Mouse (Mus musculus) myocyte (in vitro differentiated cells): ENCODE data around the gene Rasgrf1. TPM values are rescaled to one million over a fixed set of nuclear protein-coding genes. Genes with fewer than 3 reads are reported as not detected.

Experiments
- H3K27me3 ChIP-seq: one replicate; pipeline ENCODE4 v1.6.1; 2011; ENCODE audit not compliant: control insufficient read depth, insufficient read depth, insufficient read length
- H3K36me3 ChIP-seq: one replicate; pipeline ENCODE4 v1.6.1; 2011; ENCODE audit not compliant: control insufficient read depth, insufficient read depth
- H3K4me2 ChIP-seq: one replicate; pipeline ENCODE4 v1.6.1; 2011; ENCODE audit warnings: low read depth, control low read depth
- H3K4me3 ChIP-seq: one replicate; pipeline ENCODE4 v1.5.1; 2011; ENCODE audit warnings: mild to moderate bottlenecking, control low read depth, moderate library complexity
- H3K79me2 ChIP-seq: one replicate; pipeline ENCODE4 v1.6.1; 2011; ENCODE audit not compliant: control insufficient read depth, insufficient read depth
- H3ac ChIP-seq: one replicate; pipeline ENCODE4 v1.6.1; 2011; ENCODE audit not compliant: control insufficient read depth, insufficient read length
- CEBPB ChIP-seq: IDR thresholded peaks from 2 replicates; pipeline ENCODE4 v1.6.1; 2011; ENCODE audit warnings: mild to moderate bottlenecking, moderate library complexity; ENCODE audit not compliant: poor library complexity, insufficient read depth, severe bottlenecking
- E2F4 ChIP-seq: IDR thresholded peaks from one replicate; pipeline ENCODE4 v1.6.1; 2011; ENCODE audit warnings: mild to moderate bottlenecking, control low read depth, moderate library complexity; ENCODE audit not compliant: insufficient read depth
- MAX ChIP-seq: IDR thresholded peaks from one replicate; pipeline ENCODE4 v1.6.1; 2011; ENCODE audit warnings: low read depth, mild to moderate bottlenecking, control low read depth
- MYOD1 ChIP-seq, 3 experiments: IDR thresholded peaks; one replicate each; pipeline ENCODE4 v1.6.1; 2011; ENCODE audit warnings: control low read depth in 2 of 3, low read depth in 2 of 3, mild to moderate bottlenecking in 2 of 3, moderate library complexity in 1 of 3; ENCODE audit not compliant: insufficient read length in 2 of 3, control insufficient read depth in 1 of 3
- MYOG ChIP-seq, 3 experiments: IDR thresholded peaks; one replicate each; pipeline ENCODE4 v1.6.1; 2011; ENCODE audit warnings: control low read depth in 2 of 3, low read depth in 2 of 3, mild to moderate bottlenecking in 2 of 3; ENCODE audit not compliant: insufficient read length in 2 of 3, control insufficient read depth in 1 of 3, insufficient read depth in 1 of 3
- POLR2A ChIP-seq: IDR thresholded peaks from one replicate; pipeline ENCODE4 v1.6.1; 2011; ENCODE audit warnings: low read depth, mild to moderate bottlenecking, control low read depth, moderate library complexity; ENCODE audit not compliant: insufficient read length
- POLR2AphosphoS2 ChIP-seq: IDR thresholded peaks from one replicate; pipeline ENCODE4 v1.6.1; 2011; ENCODE audit warnings: low read depth, control low read depth; ENCODE audit not compliant: insufficient read length
- REST ChIP-seq: IDR thresholded peaks from one replicate; pipeline ENCODE4 v1.6.1; 2011; ENCODE audit warnings: mild to moderate bottlenecking, control low read depth, moderate library complexity; ENCODE audit not compliant: insufficient read depth, insufficient read length
- SRF ChIP-seq: IDR thresholded peaks from one replicate; pipeline ENCODE4 v1.6.1; 2011; ENCODE audit warnings: low read depth; ENCODE audit not compliant: control insufficient read depth, insufficient read length
- TCF12 ChIP-seq: IDR thresholded peaks from one replicate; pipeline ENCODE4 v1.6.1; 2011; ENCODE audit warnings: mild to moderate bottlenecking, control low read depth; ENCODE audit not compliant: poor library complexity, insufficient read depth, severe bottlenecking
- TCF3 ChIP-seq: IDR thresholded peaks from one replicate; pipeline ENCODE4 v1.6.1; 2011; ENCODE audit warnings: low read depth, control low read depth; ENCODE audit not compliant: insufficient read length
- USF1 ChIP-seq: IDR thresholded peaks from one replicate; pipeline ENCODE4 v1.6.1; 2011; ENCODE audit warnings: low read depth, mild to moderate bottlenecking, control low read depth, moderate library complexity
- polyA plus RNA-seq: library from polyadenylated mRNA; unstranded; fragments of >200 nt; fragmentation: generic; extraction: Trizol; gene quantifications from one replicate; pipeline ENCODE4 v1.2.1, GENCODE M21; 2012; ENCODE audit warnings: missing spikeins

Rasgrf1 gene
- polyA plus RNA-seq = not detected

DNA sequence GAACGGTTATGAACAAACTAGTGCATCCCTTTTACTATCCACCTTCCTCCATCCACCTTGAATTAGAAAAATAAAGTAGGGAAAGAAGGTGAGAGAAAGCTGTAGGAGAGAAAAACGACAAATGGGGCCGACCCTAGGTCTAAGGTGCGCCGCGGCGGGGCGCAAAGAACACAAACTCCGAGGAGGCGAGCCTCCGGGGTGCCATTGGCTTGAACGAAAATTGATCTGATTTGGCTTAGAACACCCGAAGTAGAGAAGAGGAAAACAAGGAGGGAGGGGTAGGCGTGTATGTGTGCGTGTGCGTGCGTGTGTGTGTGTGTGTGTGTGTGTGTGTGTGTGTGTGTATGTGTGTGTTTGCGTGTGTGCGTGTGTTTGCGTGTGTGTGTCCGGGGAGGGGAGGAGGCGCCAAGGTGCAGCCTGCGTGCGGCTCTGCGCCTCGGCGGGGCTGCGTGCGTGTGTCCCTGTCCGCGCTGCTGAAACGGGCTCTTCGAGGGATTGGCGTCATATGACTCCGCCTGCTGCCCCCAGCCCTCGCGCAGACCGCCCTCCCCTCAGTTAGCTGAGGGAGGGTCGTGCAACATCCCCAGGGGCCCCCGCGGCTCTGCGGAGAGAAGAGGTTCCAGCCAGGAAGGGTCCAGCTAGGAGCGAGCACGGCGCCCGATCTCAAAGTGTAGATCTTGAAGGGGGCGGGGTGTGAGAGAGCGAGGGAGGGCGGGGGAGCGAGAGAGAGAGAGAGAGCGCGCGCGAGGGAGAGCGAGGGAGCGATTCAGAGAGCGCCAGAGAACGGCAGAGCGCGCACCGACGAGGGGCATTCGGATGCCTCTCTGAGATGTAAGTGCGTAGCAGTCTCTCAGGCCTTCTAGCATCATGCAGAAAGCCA, at the start of gene Rasgrf1:
Gene Rasgrf1, plus strand, starts transcription at position 778 of the 880 bp plus-strand sequence.
- Histone ChIP-seq H3K27me3 (peaks cover 5% of the 10 kb centered on the region), H3K4me3 (no peak within 1 kb of the TSS), H3K36me3 (no peaks in the 10 kb centered on the region), H3K79me2 (no peaks in the 10 kb centered on the region), H3K4me2 (no peak within 1 kb of the TSS), H3ac (no peak within 1 kb of the TSS)
- TF ChIP-seq POLR2AphosphoS2 (no peak), MYOD1 (IDR thresholded peaks at IDR 0.05; ENCODE audit: control insufficient read depth in 1 of 3, insufficient read length in 2 of 3, low read depth in 2 of 3) (no peak), CEBPB (no peak), SRF (no peak), TCF3 (no peak)

DNA sequence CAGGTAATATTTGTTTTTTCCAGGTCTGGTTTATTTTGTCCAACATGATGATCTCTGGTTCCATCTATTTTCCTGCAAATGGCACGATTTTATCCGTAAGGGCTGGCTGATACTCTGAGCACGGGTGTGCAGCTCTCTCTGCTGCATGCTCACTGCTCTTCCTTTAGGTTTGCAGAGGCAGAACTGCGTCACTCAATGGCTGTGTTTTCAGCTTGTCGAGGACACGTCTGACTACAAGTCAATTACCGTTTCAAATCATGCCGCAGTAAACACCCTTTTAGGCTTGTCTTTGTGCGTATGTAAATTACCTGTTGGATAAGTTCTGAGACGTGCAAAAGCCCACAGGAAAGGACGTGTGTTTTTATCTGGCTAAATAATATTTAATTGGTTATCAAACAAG, 49.6 kb upstream of the Rasgrf1 start:
- no peak overlapping the region for H3K4me2 ChIP-seq
- no peaks in the 10 kb centered on the region for H3K36me3 ChIP-seq
- no peaks in the 10 kb centered on the region for H3K27me3 ChIP-seq
- no peak overlapping the region for H3ac ChIP-seq
- no peaks in the 10 kb centered on the region for H3K79me2 ChIP-seq
- TF ChIP-seq E2F4 = no peak
- TF ChIP-seq TCF3 = no peak
- no peak for TF ChIP-seq MAX
- no peak for TF ChIP-seq MYOD1 (IDR thresholded peaks at IDR 0.05; ENCODE audit: control insufficient read depth in 1 of 3, insufficient read length in 2 of 3, low read depth in 2 of 3)
- TF ChIP-seq USF1 = no peak
- TF ChIP-seq CEBPB = no peak
- TF ChIP-seq REST = no peak
- no peak for TF ChIP-seq POLR2A
- H3K4me3 ChIP-seq = no peak overlapping the region

DNA sequence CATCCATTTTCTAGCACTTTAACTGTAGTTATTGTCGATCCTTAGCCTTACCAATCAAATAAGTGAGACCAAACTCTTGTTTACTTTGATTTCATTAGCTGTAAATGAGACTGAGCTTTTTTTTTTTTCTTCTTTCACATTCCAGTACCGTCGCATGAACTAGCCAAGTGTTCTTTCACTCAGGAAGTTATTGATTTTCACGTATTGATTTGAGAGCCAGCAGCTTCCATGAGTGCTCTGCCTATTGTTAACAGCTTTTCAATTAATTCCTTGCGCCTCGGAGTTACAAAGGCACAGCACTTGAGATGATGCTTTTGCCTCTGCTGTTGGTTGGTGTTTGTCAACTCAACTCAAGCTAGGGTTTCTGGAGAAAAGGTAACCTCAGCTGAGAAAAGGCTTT, 49.1 kb upstream of the Rasgrf1 start:
- TF ChIP-seq USF1 (no peak), SRF (no peak), POLR2A (no peak), CEBPB (no peak), E2F4 (no peak), REST (no peak), MYOD1 (IDR thresholded peaks at IDR 0.05; ENCODE audit: control insufficient read depth in 1 of 3, insufficient read length in 2 of 3, low read depth in 2 of 3) (no peak), POLR2AphosphoS2 (no peak), TCF3 (no peak)
- H3ac ChIP-seq = no peak overlapping the region
- no peaks in the 10 kb centered on the region for H3K27me3 ChIP-seq
- no peak overlapping the region for H3K4me3 ChIP-seq
- no peak overlapping the region for H3K4me2 ChIP-seq
- H3K79me2 ChIP-seq = no peaks in the 10 kb centered on the region
- H3K36me3 ChIP-seq = no peaks in the 10 kb centered on the region

DNA sequence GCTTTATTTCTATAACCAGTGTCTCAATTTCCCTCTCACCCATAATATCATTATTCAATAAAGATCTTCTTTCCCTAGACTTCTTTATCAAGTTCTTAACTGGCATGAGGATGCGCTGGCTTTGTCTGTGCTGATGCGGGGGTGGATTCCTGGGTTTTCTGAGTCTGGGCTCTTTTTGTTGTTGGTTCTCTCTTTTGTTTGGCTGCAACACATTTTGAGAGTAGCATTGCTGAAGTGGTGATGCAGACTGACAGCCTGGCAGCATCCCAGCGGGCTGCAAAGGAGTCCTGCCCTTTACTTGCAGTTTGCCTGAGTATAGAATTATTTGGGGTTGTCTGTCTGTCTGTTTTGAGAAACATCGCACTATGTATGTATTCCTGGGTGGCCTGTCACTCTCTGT, 42.6 kb upstream of the Rasgrf1 start:
- no peak overlapping the region for H3K4me2 ChIP-seq
- no peaks in the 10 kb centered on the region for H3K36me3 ChIP-seq
- no peaks in the 10 kb centered on the region for H3K79me2 ChIP-seq
- no peak overlapping the region for H3ac ChIP-seq
- no peak overlapping the region for H3K4me3 ChIP-seq
- no peak for TF ChIP-seq CEBPB
- no peak for TF ChIP-seq MYOD1 (IDR thresholded peaks at IDR 0.05; ENCODE audit: control insufficient read depth in 1 of 3, insufficient read length in 2 of 3, low read depth in 2 of 3)
- no peak for TF ChIP-seq REST
- no peak for TF ChIP-seq TCF3
- TF ChIP-seq SRF = no peak
- TF ChIP-seq MYOG (IDR thresholded peaks at IDR 0.05; ENCODE audit: control insufficient read depth in 1 of 3, insufficient read depth in 1 of 3, insufficient read length in 2 of 3, low read depth in 2 of 3) = no peak
- TF ChIP-seq POLR2A = no peak
- no peaks in the 10 kb centered on the region for H3K27me3 ChIP-seq

DNA sequence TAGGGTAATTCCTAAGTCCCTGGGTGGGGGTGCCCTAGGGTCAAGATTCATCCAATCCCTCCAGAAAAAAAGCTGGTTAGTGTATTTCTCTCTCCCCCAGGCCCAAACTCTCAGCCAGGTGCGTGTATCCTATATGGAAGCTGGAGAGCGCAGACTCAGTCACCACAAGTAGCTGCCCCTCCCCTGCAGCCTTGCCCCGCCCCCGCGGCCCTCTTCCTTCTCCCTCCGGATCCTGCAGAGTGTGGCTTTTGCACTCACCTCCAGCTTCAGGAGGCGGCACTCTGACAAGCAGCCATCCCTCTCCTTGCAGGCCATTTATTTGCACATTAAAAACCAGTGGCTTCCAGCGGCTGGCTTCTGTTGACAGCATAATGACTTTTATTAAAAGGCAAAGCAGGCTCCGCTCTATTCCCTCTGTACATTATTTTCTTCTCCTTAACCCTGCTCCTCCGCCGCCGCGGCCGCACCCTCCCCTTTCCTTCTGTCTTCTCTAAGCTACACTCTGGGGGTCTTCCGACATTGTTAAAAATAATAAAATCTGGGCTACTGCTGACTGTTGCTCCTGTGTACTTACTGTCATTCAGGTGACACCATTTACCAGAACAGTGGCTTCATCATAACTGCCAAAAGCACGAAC, 41.5 kb upstream of the Rasgrf1 start:
- Histone ChIP-seq H3K4me3 (no peak overlapping the region), H3K36me3 (no peaks in the 10 kb centered on the region), H3K27me3 (no peaks in the 10 kb centered on the region), H3K79me2 (no peaks in the 10 kb centered on the region), H3K4me2 (no peak overlapping the region), H3ac (no peak overlapping the region)
- no peak for TF ChIP-seq SRF
- no peak for TF ChIP-seq POLR2AphosphoS2
- TF ChIP-seq MYOD1 (IDR thresholded peaks at IDR 0.05; ENCODE audit: control insufficient read depth in 1 of 3, insufficient read length in 2 of 3, low read depth in 2 of 3) = no peak
- no peak for TF ChIP-seq POLR2A
- no peak for TF ChIP-seq MAX
- TF ChIP-seq MYOG (IDR thresholded peaks at IDR 0.05; ENCODE audit: control insufficient read depth in 1 of 3, insufficient read depth in 1 of 3, insufficient read length in 2 of 3, low read depth in 2 of 3) = no peak
- no peak for TF ChIP-seq REST
- no peak for TF ChIP-seq CEBPB
- TF ChIP-seq E2F4 = no peak
- no peak for TF ChIP-seq TCF3
- no peak for TF ChIP-seq TCF12
- TF ChIP-seq USF1 = no peak
